Mouse (Mus musculus) liver, embryonic 14 days (tissue): ENCODE measurements around the gene Ampd3. TPM values are rescaled to one million over a fixed set of nuclear protein-coding genes. Genes with fewer than 3 reads are reported as not detected.

Experiments used
- polyA plus RNA-seq: library from polyadenylated mRNA; depleted of rRNA; stranded (reverse); fragments of >200 nt; gene quantifications from 2 replicates; pipeline ENCODE4 v1.2.3, GENCODE M21; 2012; rRNA removed

The Ampd3 gene
- 19.9 and 24.1 TPM in 2 replicates for polyA plus RNA-seq

DNA sequence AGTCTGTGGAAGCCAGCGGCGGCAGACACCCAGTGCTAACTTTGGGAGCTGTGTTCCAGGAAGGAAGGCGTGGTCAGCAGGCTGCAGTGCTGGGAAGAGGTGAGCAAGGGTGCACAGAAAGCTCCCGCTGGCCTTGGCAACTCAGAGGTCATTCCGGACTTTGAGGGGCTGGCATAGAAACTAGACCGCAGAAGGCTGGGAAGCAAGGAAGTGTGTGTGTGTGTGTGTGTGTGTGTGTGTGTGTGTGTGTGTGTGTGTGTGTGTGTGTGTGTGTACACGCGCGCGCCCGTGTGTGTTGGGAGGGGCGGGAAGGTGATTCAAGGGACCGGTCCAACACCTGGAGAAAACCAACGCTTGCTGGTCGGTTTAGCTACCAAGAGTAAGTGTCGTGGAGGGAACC lies at the start of gene Ampd3:
Gene Ampd3 (plus strand): TSS at position 206 of the 400 bp plus-strand sequence.

DNA sequence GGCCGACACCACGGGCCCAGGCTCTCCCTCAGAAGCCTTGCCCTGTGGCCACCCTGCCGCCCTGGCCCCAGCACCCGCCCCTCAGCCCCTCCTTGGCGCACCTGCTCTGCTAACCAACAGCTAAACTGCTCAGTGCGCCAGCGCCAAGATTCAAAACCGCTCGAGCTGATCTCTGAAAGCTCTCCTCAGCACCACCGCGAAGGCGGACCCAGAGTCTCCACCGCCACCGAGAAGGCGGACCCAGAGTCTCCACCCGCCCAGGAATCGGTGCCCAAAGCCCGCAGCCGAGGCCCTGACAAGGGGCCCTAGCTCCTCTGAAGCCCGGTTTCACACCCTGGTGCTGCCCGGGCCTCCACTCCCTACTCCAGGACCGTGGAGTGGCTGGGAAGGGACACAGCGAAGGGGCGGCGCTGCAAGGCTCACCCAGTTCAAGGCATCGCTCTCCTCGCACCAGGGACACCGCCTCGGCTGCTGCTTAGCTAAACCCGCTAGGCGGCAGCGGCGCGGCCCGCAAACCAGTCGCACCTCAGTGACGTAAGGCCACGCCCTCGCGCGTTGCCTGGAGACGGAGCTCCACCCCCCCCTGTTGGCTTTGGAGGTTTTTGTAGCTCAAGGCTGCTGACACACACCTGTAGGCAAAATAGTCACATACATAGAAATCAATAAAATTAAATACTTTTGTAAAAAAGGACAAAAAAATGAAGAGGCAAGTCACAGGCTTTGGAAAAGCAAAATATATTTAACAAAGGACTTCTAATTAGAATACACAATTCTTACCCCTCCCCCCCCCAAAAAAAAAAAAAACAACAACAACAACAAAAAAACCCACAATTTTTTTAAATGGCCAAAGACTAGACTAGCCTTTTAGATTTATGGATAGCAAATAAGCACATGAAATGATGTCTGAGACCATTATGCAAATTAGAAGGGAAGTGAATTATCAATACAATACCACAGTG lies 76.2 kb downstream of the Ampd3 start, which contains the start of gene Rnf141:
Gene Rnf141 (minus strand): TSS at position 542 of the 959 bp plus-strand sequence.

Other genes with a start within 250 kb of the Ampd3 start
- 2.8 and 3.4 TPM in 2 replicates for gene Sbf2, start 153.3 kb upstream of the Ampd3 start, polyA plus RNA-seq
- gene Adm, start 140.5 kb upstream of the Ampd3 start, polyA plus RNA-seq = 1.4 and 1.8 TPM in 2 replicates
- 17.2 and 18.0 TPM in 2 replicates for gene Rnf141, start 76.3 kb downstream of the Ampd3 start, polyA plus RNA-seq
- 12.9 and 19.4 TPM in 2 replicates for gene Lyve1, start 95.0 kb downstream of the Ampd3 start, polyA plus RNA-seq
- 4.7 and 4.9 TPM in 2 replicates for gene Mrvi1, start 214.3 kb downstream of the Ampd3 start, polyA plus RNA-seq